Mouse (Mus musculus): ENCODE measurements around the gene Igsf21. TPM values are rescaled to one million over a fixed set of nuclear protein-coding genes. Genes with fewer than 3 reads are reported as not detected.

The Igsf21 gene
- polyA plus RNA-seq, 1 experiment from 2014 or later = 50.9 TPM

DNA sequence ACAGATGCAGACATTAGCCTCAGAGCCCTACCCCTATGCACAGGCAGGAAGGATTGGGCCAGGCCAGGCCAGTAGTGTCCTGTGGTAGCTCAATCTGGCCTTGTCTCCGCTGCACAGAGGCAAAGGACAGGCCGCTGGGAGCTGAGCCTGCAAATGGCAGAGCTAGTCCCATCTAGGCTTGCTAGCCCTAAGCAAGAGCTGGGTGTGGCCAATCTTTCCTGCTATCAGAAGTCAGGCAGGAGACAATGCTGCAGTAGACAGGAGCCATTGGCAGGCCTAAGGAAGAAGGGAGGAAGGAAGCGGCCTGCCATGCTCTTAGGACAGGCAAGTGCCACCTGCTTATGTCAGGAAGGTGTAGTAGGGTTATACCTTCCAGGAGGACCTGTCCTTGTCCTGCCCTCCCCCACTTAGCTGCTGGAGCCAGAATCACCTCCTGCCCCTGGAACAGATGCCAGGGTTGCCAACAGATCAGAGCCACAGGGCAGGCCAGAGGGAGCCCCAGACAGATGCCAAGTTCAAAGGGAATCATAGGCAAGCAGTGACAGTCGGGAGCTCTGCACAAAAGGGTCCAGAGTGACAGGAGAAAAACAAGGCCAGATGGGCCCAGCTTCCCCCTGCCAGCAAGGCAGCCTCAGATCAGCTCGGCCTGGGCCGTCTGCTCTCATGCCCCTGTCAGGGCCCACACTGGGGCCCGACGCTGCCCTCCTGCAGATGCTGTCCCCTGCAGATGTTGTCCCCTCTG lies 59.0 kb downstream of the Igsf21 start:
- Histone ChIP-seq H3K36me3 (ENCODE audit: control insufficient read depth, insufficient read depth) (no peaks in the 10 kb centered on the region), H3K9ac (replicated peaks; ENCODE audit: low read depth, low read length) (no peak overlapping the region), H3K4me3 (replicated peaks; ENCODE audit: low read length) (no peak overlapping the region), H3K4me2 (ENCODE audit: low read length) (no peak overlapping the region), H3K9me3 (ENCODE audit: control insufficient read depth, low read length) (no peaks in the 10 kb centered on the region), H3K27ac (ENCODE audit: low read length) (peak overlapping the region; percentile 39), H3K27me3 (replicated peaks; ENCODE audit: control insufficient read depth, insufficient read depth, low read length) (no peaks in the 10 kb centered on the region), H3K4me1 (replicated peaks; ENCODE audit: control insufficient read depth, insufficient read depth, low read length) (peaks cover 33% of the 10 kb centered on the region)
- peak; percentile 80 for ATAC-seq
- 57% methylated on average over 8 of the region's 8 CpGs for WGBS

DNA sequence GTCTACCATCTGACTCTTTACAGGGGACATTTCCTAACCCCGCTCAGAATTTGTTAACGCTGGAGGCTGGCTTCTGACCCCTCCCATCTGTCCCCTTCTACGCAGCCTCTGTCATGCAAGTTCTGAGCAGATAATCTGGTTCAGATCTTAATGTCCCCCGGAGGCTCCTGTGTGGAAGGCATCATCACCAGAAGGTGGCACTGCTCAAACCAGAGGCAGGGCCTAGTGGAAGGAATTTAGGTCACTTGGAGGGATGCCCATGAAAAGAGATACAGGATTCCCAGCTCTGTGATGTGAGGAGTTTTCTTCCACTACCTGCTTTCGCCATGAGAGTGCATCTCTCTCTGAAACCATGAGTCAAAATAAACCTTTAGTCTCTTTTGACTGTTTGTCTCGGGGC lies 67.0 kb downstream of the Igsf21 start:
- Histone ChIP-seq H3K27me3 (replicated peaks; ENCODE audit: control insufficient read depth, insufficient read depth, low read length) (no peaks in the 10 kb centered on the region), H3K36me3 (ENCODE audit: control insufficient read depth, insufficient read depth) (no peaks in the 10 kb centered on the region), H3K27ac (ENCODE audit: low read length) (no peak overlapping the region), H3K4me3 (replicated peaks; ENCODE audit: low read length) (no peak overlapping the region), H3K9ac (replicated peaks; ENCODE audit: low read depth, low read length) (no peak overlapping the region), H3K9me3 (ENCODE audit: control insufficient read depth, low read length) (0 out of 2 replicates have a peak, but pooled peaks cover 2% of the 10 kb centered on the region), H3K4me2 (ENCODE audit: low read length) (no peak overlapping the region), H3K4me1 (replicated peaks; ENCODE audit: control insufficient read depth, insufficient read depth, low read length) (no peaks in the 10 kb centered on the region)
- 67% methylated on average over 6 of the region's 6 CpGs for WGBS
- ATAC-seq = no peak

DNA sequence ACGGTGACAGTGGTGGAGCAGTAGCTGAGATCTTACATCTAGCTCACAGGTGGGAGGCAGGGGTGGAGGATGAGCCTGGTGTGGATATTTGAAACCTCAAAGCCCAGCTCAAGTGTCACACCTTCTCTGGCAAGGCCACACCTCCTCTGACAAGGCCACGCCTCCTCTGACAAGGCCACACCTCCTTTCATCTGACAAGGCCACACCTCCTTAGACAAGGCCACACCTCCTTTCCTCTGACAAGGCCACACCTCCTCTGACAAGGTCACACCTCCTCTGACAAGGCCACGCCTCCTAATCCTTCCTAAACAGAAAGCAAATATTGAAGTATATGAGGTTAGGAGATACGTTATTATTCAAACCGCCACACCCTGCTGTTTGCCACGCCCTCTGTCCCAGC lies 69.5 kb downstream of the Igsf21 start:
- WGBS = 90% methylated on average over 6 of the region's 6 CpGs
- no peak overlapping the region for H3K4me3 ChIP-seq (replicated peaks; ENCODE audit: low read length)

DNA sequence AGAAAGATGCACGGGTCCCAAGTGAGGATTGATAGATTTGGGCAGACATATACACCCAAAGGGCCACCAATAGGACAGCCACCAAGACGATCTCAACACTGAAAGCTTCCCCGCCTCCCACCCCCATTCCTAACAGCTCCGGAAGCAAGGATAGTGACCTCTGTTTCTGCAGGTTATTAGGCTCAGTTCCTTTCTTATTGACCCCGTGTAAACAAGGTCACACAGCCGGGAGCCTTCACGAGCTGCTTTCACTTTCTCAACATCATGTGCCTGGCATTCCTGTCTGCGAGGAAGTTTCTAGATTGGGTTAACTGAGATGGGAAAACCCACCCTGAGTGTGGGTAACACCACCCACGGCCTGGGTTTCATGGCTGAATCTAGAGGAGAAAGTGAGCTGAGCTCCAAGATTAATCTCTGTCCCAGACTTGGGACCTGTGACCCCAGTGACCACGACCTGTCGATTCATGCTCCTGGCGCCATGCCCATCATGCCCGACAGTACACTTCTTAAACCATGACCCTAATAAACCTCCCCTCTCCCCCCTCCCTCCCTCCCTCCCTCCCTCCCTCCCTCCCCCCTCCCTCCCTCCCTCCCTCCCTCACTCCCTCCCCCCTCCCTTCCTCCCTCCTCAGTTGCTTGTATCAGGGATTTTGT lies 72.7 kb downstream of the Igsf21 start:
- Histone ChIP-seq H3K9ac (replicated peaks; ENCODE audit: low read depth, low read length) (no peak overlapping the region), H3K36me3 (ENCODE audit: control insufficient read depth, insufficient read depth) (no peaks in the 10 kb centered on the region), H3K27ac (ENCODE audit: low read length) (no peak overlapping the region), H3K4me1 (replicated peaks; ENCODE audit: control insufficient read depth, insufficient read depth, low read length) (peaks cover 7% of the 10 kb centered on the region), H3K27me3 (replicated peaks; ENCODE audit: control insufficient read depth, insufficient read depth, low read length) (no peaks in the 10 kb centered on the region), H3K4me2 (ENCODE audit: low read length) (no peak overlapping the region), H3K4me3 (replicated peaks; ENCODE audit: low read length) (no peak overlapping the region), H3K9me3 (ENCODE audit: control insufficient read depth, low read length) (0 out of 2 replicates have a peak, but pooled peaks cover 2% of the 10 kb centered on the region)
- no peak for ATAC-seq
- 58% methylated on average over 13 of the region's 13 CpGs for WGBS

More for the DNA sequence above, 69.5 kb downstream of the Igsf21 start:
- Histone ChIP-seq H3K36me3 (ENCODE audit: control insufficient read depth, insufficient read depth) (no peaks in the 10 kb centered on the region), H3K27ac (ENCODE audit: low read length) (no peak overlapping the region), H3K9me3 (ENCODE audit: control insufficient read depth, low read length) (0 out of 2 replicates have a peak, but pooled peaks cover 2% of the 10 kb centered on the region), H3K4me2 (ENCODE audit: low read length) (no peak overlapping the region), H3K4me1 (replicated peaks; ENCODE audit: control insufficient read depth, insufficient read depth, low read length) (peaks cover 7% of the 10 kb centered on the region), H3K9ac (replicated peaks; ENCODE audit: low read depth, low read length) (no peak overlapping the region), H3K27me3 (replicated peaks; ENCODE audit: control insufficient read depth, insufficient read depth, low read length) (no peaks in the 10 kb centered on the region)
- no peak for ATAC-seq

DNA sequence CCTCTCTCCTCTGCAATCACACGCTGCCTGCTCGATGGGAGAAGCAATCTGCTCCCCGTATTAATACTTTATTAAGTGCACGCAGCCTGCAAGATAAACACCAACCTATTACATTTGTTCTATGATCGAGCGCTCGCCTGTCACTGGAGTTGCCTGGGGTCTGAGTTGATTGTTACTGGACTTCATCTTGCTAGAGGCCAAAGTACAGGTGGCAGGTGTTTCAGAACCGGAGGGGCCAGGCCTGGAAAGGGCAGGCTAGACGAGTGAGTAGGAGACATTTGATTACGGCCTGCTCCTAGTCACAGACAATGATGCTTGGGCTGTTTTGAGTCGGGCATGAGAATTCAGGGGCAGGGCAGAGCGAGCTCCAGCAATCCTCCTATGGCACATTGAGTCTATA lies 73.5 kb downstream of the Igsf21 start:
- H3K27ac ChIP-seq (ENCODE audit: low read length) = no peak overlapping the region
- WGBS = 50% methylated on average over 12 of the region's 12 CpGs
- H3K27me3 ChIP-seq (replicated peaks; ENCODE audit: control insufficient read depth, insufficient read depth, low read length) = no peaks in the 10 kb centered on the region
- no peaks in the 10 kb centered on the region for H3K36me3 ChIP-seq (ENCODE audit: control insufficient read depth, insufficient read depth)
- no peak for ATAC-seq
- peaks cover 7% of the 10 kb centered on the region for H3K4me1 ChIP-seq (replicated peaks; ENCODE audit: control insufficient read depth, insufficient read depth, low read length)
- H3K9me3 ChIP-seq (ENCODE audit: control insufficient read depth, low read length) = 0 out of 2 replicates have a peak, but pooled peaks cover 2% of the 10 kb centered on the region
- H3K9ac ChIP-seq (replicated peaks; ENCODE audit: low read depth, low read length) = 0 out of 2 replicates have a peak overlapping the region, but pooled peaks have one; percentile 8
- no peak overlapping the region for H3K4me2 ChIP-seq (ENCODE audit: low read length)
- no peak overlapping the region for H3K4me3 ChIP-seq (replicated peaks; ENCODE audit: low read length)

GRCm38 (mm10) chr4:140171917-140172316 lies 74.7 kb downstream of the Igsf21 start:
- WGBS = 24% methylated on average over 1 of the region's 1 CpGs
- H3K36me3 ChIP-seq (ENCODE audit: control insufficient read depth, insufficient read depth) = no peaks in the 10 kb centered on the region
- H3K27me3 ChIP-seq (replicated peaks; ENCODE audit: control insufficient read depth, insufficient read depth, low read length) = no peaks in the 10 kb centered on the region
- peaks cover 7% of the 10 kb centered on the region for H3K4me1 ChIP-seq (replicated peaks; ENCODE audit: control insufficient read depth, insufficient read depth, low read length)
- H3K4me3 ChIP-seq (replicated peaks; ENCODE audit: low read length) = no peak overlapping the region
- no peak for ATAC-seq
- no peak overlapping the region for H3K9ac ChIP-seq (replicated peaks; ENCODE audit: low read depth, low read length)
- no peaks in the 10 kb centered on the region for H3K9me3 ChIP-seq (ENCODE audit: control insufficient read depth, low read length)
- H3K27ac ChIP-seq (ENCODE audit: low read length) = no peak overlapping the region
- H3K4me2 ChIP-seq (ENCODE audit: low read length) = no peak overlapping the region

GRCm38 (mm10) chr4:140171189-140171588 lies 75.4 kb downstream of the Igsf21 start:
- no peaks in the 10 kb centered on the region for H3K9me3 ChIP-seq (ENCODE audit: control insufficient read depth, low read length)
- no peak overlapping the region for H3K4me3 ChIP-seq (replicated peaks; ENCODE audit: low read length)
- no peaks in the 10 kb centered on the region for H3K27me3 ChIP-seq (replicated peaks; ENCODE audit: control insufficient read depth, insufficient read depth, low read length)
- H3K36me3 ChIP-seq (ENCODE audit: control insufficient read depth, insufficient read depth) = no peaks in the 10 kb centered on the region
- H3K4me2 ChIP-seq (ENCODE audit: low read length) = no peak overlapping the region
- ATAC-seq = no peak
- H3K27ac ChIP-seq (ENCODE audit: low read length) = no peak overlapping the region
- H3K9ac ChIP-seq (replicated peaks; ENCODE audit: low read depth, low read length) = no peak overlapping the region
- peaks cover 7% of the 10 kb centered on the region for H3K4me1 ChIP-seq (replicated peaks; ENCODE audit: control insufficient read depth, insufficient read depth, low read length)

- no peak overlapping the region for H3K4me2 ChIP-seq (ENCODE audit: low read length)
- no peaks in the 10 kb centered on the region for H3K27me3 ChIP-seq (replicated peaks; ENCODE audit: control insufficient read depth, insufficient read depth, low read length)
- no peaks in the 10 kb centered on the region for H3K36me3 ChIP-seq (ENCODE audit: control insufficient read depth, insufficient read depth)
- no peak overlapping the region for H3K4me3 ChIP-seq (replicated peaks; ENCODE audit: low read length)
- H3K9ac ChIP-seq (replicated peaks; ENCODE audit: low read depth, low read length) = no peak overlapping the region
- H3K4me1 ChIP-seq (replicated peaks; ENCODE audit: control insufficient read depth, insufficient read depth, low read length) = no peaks in the 10 kb centered on the region; the same call in 1 of the 2 replicates
- ATAC-seq = no peak
- 83% methylated on average over 7 of the region's 7 CpGs for WGBS
- H3K27ac ChIP-seq (ENCODE audit: low read length) = no peak overlapping the region
- no peaks in the 10 kb centered on the region for H3K9me3 ChIP-seq (ENCODE audit: control insufficient read depth, low read length)
Measured at GRCm38 (mm10) chr4:140165851-140166250, 80.7 kb downstream of the Igsf21 start.

DNA sequence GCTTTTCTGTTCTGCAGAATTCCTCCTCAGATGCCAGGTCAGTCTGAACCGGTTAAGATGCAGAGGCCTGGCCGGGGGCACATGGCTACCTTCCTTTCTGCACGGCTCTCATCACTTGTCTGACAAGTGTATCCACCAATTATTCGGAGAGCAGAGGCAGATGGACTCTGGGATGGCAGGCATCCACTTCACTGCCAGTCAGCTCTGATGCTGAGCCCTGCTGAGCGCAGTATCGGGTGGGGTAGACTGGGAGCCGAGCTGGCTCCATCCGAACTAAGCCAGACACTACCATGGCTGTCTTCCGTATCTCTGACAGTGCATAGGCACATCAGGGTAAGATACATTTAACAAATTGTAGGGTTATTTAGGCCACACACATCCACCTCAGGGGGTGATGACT lies 81.9 kb downstream of the Igsf21 start:
- H3K9ac ChIP-seq (replicated peaks; ENCODE audit: low read depth, low read length) = no peak overlapping the region
- no peak overlapping the region for H3K4me3 ChIP-seq (replicated peaks; ENCODE audit: low read length)
- H3K27me3 ChIP-seq (replicated peaks; ENCODE audit: control insufficient read depth, insufficient read depth, low read length) = no peaks in the 10 kb centered on the region
- no peak overlapping the region for H3K27ac ChIP-seq (ENCODE audit: low read length)
- no peaks in the 10 kb centered on the region for H3K36me3 ChIP-seq (ENCODE audit: control insufficient read depth, insufficient read depth)
- no peaks in the 10 kb centered on the region for H3K9me3 ChIP-seq (ENCODE audit: control insufficient read depth, low read length)
- 68% methylated on average over 9 of the region's 9 CpGs for WGBS
- ATAC-seq = peak; percentile 65; the same call in 1 of the 2 replicates
- H3K4me1 ChIP-seq (replicated peaks; ENCODE audit: control insufficient read depth, insufficient read depth, low read length) = no peaks in the 10 kb centered on the region; the same call in 1 of the 2 replicates
- no peak overlapping the region for H3K4me2 ChIP-seq (ENCODE audit: low read length)
